Mouse (Mus musculus) heart, embryonic 10.5 days (tissue): Measurements from ENCODE around the gene H13. TPM values are rescaled to one million over a fixed set of nuclear protein-coding genes. Genes with fewer than 3 reads are reported as not detected.
A peak's percentile ranks its signal among the peaks of the same experiment; 100 is the strongest.

Experiments used
- DNase-seq: peaks from one replicate; pipeline ENCODE4 v3.0.0-alpha.2; 2017; ENCODE audit warnings: low spot score
- H3K27ac ChIP-seq: fragments of 300-500 bp; sonication (generic); 2 replicates; pipeline ENCODE4 v1.5.1; 2016; ENCODE audit warnings: mild to moderate bottlenecking
- H3K27me3 ChIP-seq: fragments of 300-500 bp; sonication (generic); 2 replicates; pipeline ENCODE4 v1.6.1; 2016; ENCODE audit warnings: mild to moderate bottlenecking; ENCODE audit not compliant: poor library complexity, insufficient read depth, severe bottlenecking
- H3K36me3 ChIP-seq: fragments of 300-500 bp; sonication (generic); 2 replicates; pipeline ENCODE4 v1.6.1; 2016; ENCODE audit warnings: mild to moderate bottlenecking, moderate library complexity
- H3K4me1 ChIP-seq: fragments of 300-500 bp; sonication (generic); 2 replicates; pipeline ENCODE4 v1.6.1; 2016; ENCODE audit warnings: mild to moderate bottlenecking
- H3K4me3 ChIP-seq: fragments of 300-500 bp; sonication (generic); 2 replicates; pipeline ENCODE4 v1.5.1; 2016; ENCODE audit warnings: mild to moderate bottlenecking, moderate library complexity
- H3K9me3 ChIP-seq: fragments of 300-500 bp; sonication (generic); 2 replicates; pipeline ENCODE4 v1.6.1; 2016; ENCODE audit warnings: mild to moderate bottlenecking, moderate library complexity
- WGBS: fragments of 180-500 bp; shearing (Covaris S2); methylation state at CpG from one replicate; pipeline ENCODE4 v1.1.7; 2016; 5-methylcytosine and 5-hydroxymethylcytosine counted together
- polyA plus RNA-seq: library from polyadenylated mRNA; unstranded; fragments of >200 nt; fragmentation: Nextera tagmentation; extraction: Ambion mirVana; gene quantifications from 2 replicates; pipeline ENCODE4 v1.2.1, GENCODE M21; 2016

Gene H13
- polyA plus RNA-seq, 1 experiment from 2014 or later = 103 TPM

GRCm38 (mm10) chr2:152709066-152709465 is 39.8 kb downstream of the H13 start:
- DNase-seq = no peak
- H3K27ac ChIP-seq = no peak overlapping the region; the same call in 1 of the 2 replicates
- H3K4me3 ChIP-seq = no peak overlapping the region
- no peaks in the 10 kb centered on the region for H3K27me3 ChIP-seq
- 85% methylated on average over 5 of the region's 5 CpGs for WGBS
- H3K36me3 ChIP-seq = peaks cover 26% of the 10 kb centered on the region
- peaks cover 38% of the 10 kb centered on the region for H3K4me1 ChIP-seq
- no peaks in the 10 kb centered on the region for H3K9me3 ChIP-seq

GRCm38 (mm10) chr2:152716241-152716772 is 47.0 kb downstream of the H13 start:
- Histone ChIP-seq H3K9me3 (no peaks in the 10 kb centered on the region), H3K27me3 (no peaks in the 10 kb centered on the region), H3K36me3 (no peaks in the 10 kb centered on the region), H3K27ac (no peak overlapping the region), H3K4me1 (peaks cover 6% of the 10 kb centered on the region), H3K4me3 (no peak overlapping the region)
- DNase-seq = no peak
- 68% methylated on average over 6 of the region's 6 CpGs for WGBS

GRCm38 (mm10) chr2:152717652-152718051 is 48.4 kb downstream of the H13 start:
- DNase-seq = no peak
- H3K4me3 ChIP-seq = no peak overlapping the region
- H3K27me3 ChIP-seq = no peaks in the 10 kb centered on the region
- H3K4me1 ChIP-seq = peaks cover 6% of the 10 kb centered on the region; the same call in 1 of the 2 replicates
- WGBS = 64% methylated on average over 11 of the region's 11 CpGs
- no peaks in the 10 kb centered on the region for H3K36me3 ChIP-seq
- H3K9me3 ChIP-seq = no peaks in the 10 kb centered on the region
- H3K27ac ChIP-seq = no peak overlapping the region

- 43% methylated on average over 6 of the region's 6 CpGs for WGBS
- H3K4me1 ChIP-seq = peaks cover 6% of the 10 kb centered on the region; the same call in 1 of the 2 replicates
- no peak for DNase-seq
- H3K27ac ChIP-seq = peak overlapping the region; percentile 59; the same call in 1 of the 2 replicates
- no peaks in the 10 kb centered on the region; the same call in 1 of the 2 replicates for H3K27me3 ChIP-seq
- no peak overlapping the region for H3K4me3 ChIP-seq
- H3K36me3 ChIP-seq = no peaks in the 10 kb centered on the region
- H3K9me3 ChIP-seq = no peaks in the 10 kb centered on the region
These were observed 48.8 kb downstream of the H13 start for GRCm38 (mm10) chr2:152718076-152718475.

- 2% methylated on average over 37 of the region's 37 CpGs for WGBS
- peaks cover 10% of the 10 kb centered on the region; the same call in 1 of the 2 replicates for H3K27me3 ChIP-seq
- H3K27ac ChIP-seq = peak overlapping the region; percentile 89
- no peaks in the 10 kb centered on the region for H3K9me3 ChIP-seq
- H3K4me3 ChIP-seq = peak overlapping the region; percentile 64
- H3K36me3 ChIP-seq = no peaks in the 10 kb centered on the region
- DNase-seq = no peak
- peaks cover 41% of the 10 kb centered on the region for H3K4me1 ChIP-seq
These were observed 54.5 kb downstream of the H13 start for GRCm38 (mm10) chr2:152723651-152724331.

GRCm38 (mm10) chr2:152724332-152724723 is 55.1 kb downstream of the H13 start:
- DNase-seq = no peak
- 57% methylated on average over 3 of the region's 3 CpGs for WGBS
- Histone ChIP-seq H3K27ac (peak overlapping the region; percentile 89), H3K27me3 (peaks cover 10% of the 10 kb centered on the region; the same call in 1 of the 2 replicates), H3K4me1 (peaks cover 46% of the 10 kb centered on the region), H3K4me3 (peak overlapping the region; percentile 64), H3K36me3 (no peaks in the 10 kb centered on the region), H3K9me3 (no peaks in the 10 kb centered on the region)

GRCm38 (mm10) chr2:152725178-152725750 is 56.0 kb downstream of the H13 start:
- no peaks in the 10 kb centered on the region for H3K9me3 ChIP-seq
- H3K4me3 ChIP-seq = 0 out of 2 replicates have a peak overlapping the region, but pooled peaks have one; percentile 12
- H3K36me3 ChIP-seq = no peaks in the 10 kb centered on the region
- H3K4me1 ChIP-seq = peaks cover 55% of the 10 kb centered on the region
- H3K27ac ChIP-seq = peak overlapping the region; percentile 52
- DNase-seq = no peak
- H3K27me3 ChIP-seq = peaks cover 10% of the 10 kb centered on the region; the same call in 1 of the 2 replicates
- WGBS = 74% methylated on average over 15 of the region's 15 CpGs

- Histone ChIP-seq H3K4me3 (no peak overlapping the region), H3K27ac (peak overlapping the region; percentile 52), H3K4me1 (peaks cover 61% of the 10 kb centered on the region), H3K9me3 (no peaks in the 10 kb centered on the region), H3K36me3 (no peaks in the 10 kb centered on the region), H3K27me3 (peaks cover 10% of the 10 kb centered on the region; the same call in 1 of the 2 replicates)
- DNase-seq = no peak
- WGBS = 86% methylated on average over 6 of the region's 6 CpGs
These were observed 57.0 kb downstream of the H13 start for GRCm38 (mm10) chr2:152726213-152726612.

GRCm38 (mm10) chr2:152726751-152727335 is 57.6 kb downstream of the H13 start:
- H3K27ac ChIP-seq = peak overlapping the region; percentile 83
- H3K36me3 ChIP-seq = no peaks in the 10 kb centered on the region
- no peak overlapping the region for H3K4me3 ChIP-seq
- peaks cover 10% of the 10 kb centered on the region; the same call in 1 of the 2 replicates for H3K27me3 ChIP-seq
- DNase-seq = no peak
- no peaks in the 10 kb centered on the region for H3K9me3 ChIP-seq
- H3K4me1 ChIP-seq = peaks cover 65% of the 10 kb centered on the region
- WGBS = 60% methylated on average over 6 of the region's 6 CpGs

GRCm38 (mm10) chr2:152727795-152728510 is 58.7 kb downstream of the H13 start:
- 81% methylated on average over 14 of the region's 14 CpGs for WGBS
- Histone ChIP-seq H3K9me3 (no peaks in the 10 kb centered on the region), H3K36me3 (no peaks in the 10 kb centered on the region), H3K27ac (peak overlapping the region; percentile 83), H3K4me1 (peaks cover 73% of the 10 kb centered on the region), H3K4me3 (0 out of 2 replicates have a peak overlapping the region, but pooled peaks have one; percentile 1), H3K27me3 (peaks cover 10% of the 10 kb centered on the region; the same call in 1 of the 2 replicates)
- no peak for DNase-seq

- H3K9me3 ChIP-seq = no peaks in the 10 kb centered on the region
- H3K4me3 ChIP-seq = 0 out of 2 replicates have a peak overlapping the region, but pooled peaks have one; percentile 1
- H3K4me1 ChIP-seq = peaks cover 77% of the 10 kb centered on the region
- H3K27me3 ChIP-seq = peaks cover 8% of the 10 kb centered on the region; the same call in 1 of the 2 replicates
- DNase-seq = no peak
- H3K36me3 ChIP-seq = no peaks in the 10 kb centered on the region
- WGBS = 82% methylated on average over 7 of the region's 7 CpGs
- H3K27ac ChIP-seq = peak overlapping the region; percentile 83
These were observed 59.3 kb downstream of the H13 start for GRCm38 (mm10) chr2:152728594-152728993.

GRCm38 (mm10) chr2:152729013-152729635 is 59.9 kb downstream of the H13 start:
- Histone ChIP-seq H3K4me1 (peaks cover 76% of the 10 kb centered on the region), H3K27me3 (0 out of 2 replicates have a peak, but pooled peaks cover 4% of the 10 kb centered on the region), H3K27ac (peak overlapping the region; percentile 83), H3K9me3 (no peaks in the 10 kb centered on the region), H3K36me3 (no peaks in the 10 kb centered on the region), H3K4me3 (no peak overlapping the region)
- WGBS = 39% methylated on average over 8 of the region's 8 CpGs
- no peak for DNase-seq
